Mouse (Mus musculus) T-helper 2 cell (primary cell): Measurements from ENCODE around the gene Rnf26.

Source experiments
- in situ Hi-C: fragments of 300-600 bp; cut with MboI, MseI; formaldehyde crosslinking; loops from one replicate; pipeline ENCODE4 v1.15.1; 2025; ENCODE audit warnings: high pct_unique_total_duplicates

Rnf26 gene

DNA sequence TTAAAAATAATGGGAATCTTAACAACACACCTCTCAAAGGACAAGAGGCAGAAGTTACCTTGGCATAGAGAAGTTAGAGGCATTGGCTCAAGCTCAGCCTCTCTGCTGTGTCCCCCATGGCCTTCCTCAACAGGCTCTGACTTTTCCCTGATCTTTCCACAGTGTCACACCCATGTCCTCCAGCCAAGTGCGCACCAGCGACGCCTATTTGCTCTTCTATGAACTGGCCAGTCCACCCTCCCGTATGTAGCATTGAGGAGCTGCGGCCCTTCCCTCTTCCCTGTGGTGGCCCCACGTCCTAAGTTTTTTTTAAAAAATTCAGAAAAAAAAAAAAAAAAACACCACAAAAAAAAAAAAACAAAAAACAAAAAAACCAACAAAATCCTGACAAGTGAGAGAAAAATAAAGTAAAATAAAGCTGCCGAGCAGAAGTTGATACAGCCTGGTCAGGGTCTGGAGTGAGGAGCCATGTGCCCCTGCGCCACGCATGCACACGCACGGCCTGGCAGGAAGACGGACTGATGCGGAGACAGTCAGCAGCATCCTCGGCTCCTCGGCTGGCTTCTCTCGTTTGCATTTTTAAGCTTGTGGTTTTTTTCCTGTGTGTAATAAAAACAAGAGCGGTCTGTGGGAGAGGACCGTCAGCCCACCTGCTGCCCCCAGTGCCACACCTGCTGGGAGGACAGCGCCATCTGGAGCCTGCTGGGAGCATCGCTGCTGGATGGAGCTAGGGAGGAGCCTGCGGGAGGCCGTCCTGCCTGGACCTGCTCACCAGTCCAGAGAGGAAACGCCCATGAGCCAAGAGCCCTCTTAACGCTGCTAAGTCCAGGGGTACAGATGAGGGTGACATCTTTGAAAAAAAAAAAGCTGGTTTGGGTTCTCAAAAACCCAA is 19.5 kb downstream of the Rnf26 start:
- in situ Hi-C loops: loop anchor here (25.0 kb wide), 1 partner anchor 357 kb away; the partner anchor contains the start of gene Nectin1

DNA sequence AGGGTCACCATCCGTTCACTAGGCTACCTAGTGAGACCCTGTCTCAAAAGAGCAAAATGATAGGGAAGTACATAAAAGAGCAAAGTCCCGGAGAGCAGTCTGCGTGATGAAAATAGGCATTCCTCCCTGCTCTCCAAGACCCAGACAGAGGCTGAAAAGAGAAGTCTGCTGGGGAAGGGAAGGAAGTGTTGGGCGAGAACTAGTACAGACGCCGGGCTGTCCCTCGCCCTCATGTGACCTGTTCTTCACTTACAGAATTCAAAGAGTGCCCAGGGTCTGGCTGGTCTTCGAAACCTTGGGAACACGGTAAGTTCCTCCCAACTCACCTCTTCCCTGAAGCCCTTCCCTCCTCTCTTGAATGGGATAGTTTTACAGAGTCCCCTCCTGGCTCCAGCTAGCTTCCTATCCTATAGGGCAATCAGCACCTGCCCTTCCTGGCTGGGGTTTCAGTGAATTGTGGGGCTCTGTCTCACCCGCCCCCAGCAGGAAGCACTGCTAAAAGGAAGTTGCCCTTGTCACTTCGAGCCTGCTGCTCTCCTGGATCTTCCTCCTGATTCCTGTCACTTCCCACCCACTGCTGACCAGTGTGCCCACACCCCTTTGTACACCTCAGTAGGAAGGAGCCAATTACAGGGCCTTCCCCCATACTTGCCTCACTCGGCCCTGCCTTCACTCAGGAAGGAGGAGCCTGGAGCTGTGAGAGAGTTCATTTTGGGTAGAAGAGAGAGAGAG is 24.3 kb downstream of the Rnf26 start:
- in situ Hi-C loops: loop anchor here (10.0 to 25.0 kb wide), 2 partner anchors 352 to 534 kb away; partner anchors contain the start of gene Nectin1

DNA sequence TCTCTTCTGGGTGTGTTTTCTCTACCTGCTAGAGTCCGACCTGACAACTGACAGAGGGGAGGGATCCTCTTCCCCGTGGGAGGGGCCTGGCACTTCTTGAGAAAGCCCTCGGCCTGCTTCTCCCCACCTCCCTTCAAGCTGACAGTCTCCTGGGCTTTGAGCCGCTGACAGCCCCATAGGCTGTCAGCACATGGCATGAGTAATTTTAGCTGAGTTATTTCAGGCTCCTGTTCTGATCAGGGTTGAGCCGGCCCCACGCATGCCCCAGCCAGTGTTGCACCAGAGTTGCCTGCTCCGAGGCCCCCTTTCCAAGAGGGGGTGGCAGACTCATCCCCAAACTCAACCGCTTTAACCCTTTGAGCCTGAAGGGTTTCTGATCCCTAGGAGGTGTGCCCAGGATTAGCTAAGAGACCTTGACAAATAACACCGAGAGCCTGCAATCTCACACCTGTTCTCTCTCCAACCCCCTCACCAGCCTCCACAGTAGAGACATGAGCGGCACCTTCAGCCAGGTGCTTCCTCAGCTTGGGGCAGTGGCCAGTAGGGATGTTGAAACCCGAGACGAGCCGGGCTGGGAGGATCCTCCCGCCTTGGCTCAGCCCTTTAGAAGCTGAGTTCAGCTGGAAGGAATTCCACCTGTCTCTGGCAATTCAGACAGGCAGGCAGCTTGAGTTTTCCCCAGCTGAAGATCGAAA is 25.4 kb downstream of the Rnf26 start:
- in situ Hi-C loops: loop anchor here (10.0 to 25.0 kb wide), 2 partner anchors 351 to 533 kb away; partner anchors contain the start of gene Nectin1

DNA sequence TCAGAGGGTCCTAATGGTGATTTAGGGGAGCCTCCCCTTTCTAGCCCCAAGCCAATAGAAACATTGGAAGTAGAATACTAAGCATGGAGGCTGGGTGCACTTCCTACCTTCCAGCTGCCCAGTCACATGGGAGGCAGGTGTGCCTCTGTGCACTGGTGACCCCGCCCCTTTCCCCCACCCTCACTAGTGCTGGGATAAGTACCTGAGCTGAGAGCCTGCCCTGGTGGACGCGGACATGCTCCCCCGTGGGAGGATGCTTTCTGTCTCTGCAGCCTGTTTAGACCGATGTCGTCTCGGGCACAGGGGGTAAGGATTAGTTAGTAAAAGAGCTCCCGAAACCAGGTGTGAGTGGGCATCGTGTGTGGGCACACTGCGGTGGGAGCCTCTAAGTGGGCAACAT is 26.4 kb downstream of the Rnf26 start:
- in situ Hi-C loops: loop anchor here (10.0 to 25.0 kb wide), 2 partner anchors 350 to 532 kb away; partner anchors contain the start of gene Nectin1

DNA sequence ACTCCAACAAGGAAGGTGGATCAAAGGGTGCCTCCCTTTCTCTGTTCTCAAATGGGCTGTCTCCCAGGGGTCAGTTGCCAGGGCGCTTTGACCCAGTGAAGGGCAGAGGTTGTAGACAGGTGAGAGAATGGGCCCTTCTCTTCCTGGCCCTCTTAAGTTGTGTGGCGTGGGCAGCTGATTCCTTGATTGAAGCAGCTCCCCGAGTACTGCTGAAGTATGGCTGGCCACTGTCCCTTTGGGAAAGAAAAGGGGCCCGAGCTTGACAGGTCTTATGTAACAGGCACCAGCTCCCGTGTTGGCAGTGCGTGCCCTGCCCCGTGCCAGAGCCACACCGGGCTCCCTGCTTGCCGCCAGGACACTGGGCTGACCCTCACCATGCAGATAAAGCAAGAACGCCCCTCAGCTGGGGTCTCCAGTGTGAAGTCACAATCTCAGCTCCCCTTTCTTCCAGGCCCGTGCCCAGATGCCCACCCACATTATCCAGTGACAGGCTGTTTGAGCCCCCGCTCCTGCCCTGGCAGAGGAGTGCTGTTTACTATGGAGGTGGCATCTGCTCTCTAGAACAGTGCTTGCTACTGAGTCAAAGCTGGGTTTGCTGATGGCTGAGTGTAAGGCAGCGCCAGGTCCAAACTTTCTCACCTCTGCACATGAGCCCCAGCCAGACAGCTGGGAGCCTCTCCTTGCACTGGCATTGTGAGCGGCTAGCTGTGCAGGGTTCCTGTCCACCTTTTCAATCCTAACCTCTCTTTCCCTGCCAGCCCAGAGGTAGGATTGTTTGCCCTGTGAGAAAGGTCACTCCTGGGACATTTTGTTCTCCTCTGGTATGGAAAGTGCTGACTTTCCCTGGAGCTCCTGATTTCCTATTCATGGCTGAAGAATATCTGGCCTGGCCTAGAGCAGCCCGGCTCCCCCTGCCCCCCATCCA is 27.3 kb downstream of the Rnf26 start:
- in situ Hi-C loops: loop anchor here (10.0 to 25.0 kb wide), 2 partner anchors 349 to 531 kb away; partner anchors contain the start of gene Nectin1

DNA sequence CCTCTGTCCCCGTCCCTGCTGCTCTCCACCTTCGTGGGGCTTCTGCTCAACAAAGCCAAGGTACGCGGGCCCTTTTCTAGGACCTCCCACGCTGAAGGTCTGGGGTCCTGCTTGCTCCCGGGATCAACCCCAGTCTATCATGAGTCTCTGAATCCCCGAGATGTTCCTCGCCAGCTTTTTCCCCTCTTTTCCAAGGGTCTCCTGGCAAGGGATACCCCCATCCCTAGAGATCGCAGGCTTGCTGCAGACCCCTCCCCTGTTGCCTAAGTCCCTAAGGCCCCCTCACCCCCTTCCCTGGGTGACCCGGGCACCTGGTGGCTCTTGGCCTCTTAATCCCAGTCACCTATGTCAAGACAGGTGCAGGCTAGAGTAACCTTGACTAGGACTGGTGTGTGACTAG is 28.0 kb downstream of the Rnf26 start:
- in situ Hi-C loops: loop anchor here (10.0 to 25.0 kb wide), 2 partner anchors 348 to 530 kb away; partner anchors contain the start of gene Nectin1

DNA sequence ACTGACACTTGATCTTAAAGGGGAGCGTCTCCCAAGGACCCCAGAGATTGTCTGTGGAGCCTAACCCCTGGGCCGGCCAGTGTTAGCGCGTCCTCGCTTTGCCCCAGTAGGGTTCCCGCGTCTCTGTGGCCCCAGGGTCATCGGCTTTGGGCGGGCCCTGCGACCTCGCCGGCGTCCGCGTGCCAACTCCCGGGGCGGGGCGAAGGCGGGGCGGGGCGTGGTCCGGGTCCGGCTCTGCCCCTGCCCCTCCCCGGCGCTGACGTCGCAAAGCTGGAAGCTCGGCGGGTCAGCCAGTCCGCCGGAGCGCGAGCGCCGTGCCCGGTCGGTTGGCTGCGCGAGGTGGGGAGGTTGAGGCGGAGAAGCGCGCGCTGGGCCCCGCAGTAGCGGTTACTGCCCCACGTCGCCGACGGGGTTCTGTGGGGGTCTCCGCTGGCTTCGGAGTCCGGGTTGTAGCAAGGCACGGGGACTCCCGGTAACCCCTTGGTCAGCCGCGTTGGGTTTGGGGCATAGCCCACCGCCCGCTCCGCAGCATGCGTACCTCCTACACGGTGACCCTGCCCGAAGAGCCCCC is 28.6 kb downstream of the Rnf26 start:
- in situ Hi-C loops: loop anchor here (10.0 to 25.0 kb wide), 2 partner anchors 347 to 530 kb away; partner anchors contain the start of gene Nectin1

DNA sequence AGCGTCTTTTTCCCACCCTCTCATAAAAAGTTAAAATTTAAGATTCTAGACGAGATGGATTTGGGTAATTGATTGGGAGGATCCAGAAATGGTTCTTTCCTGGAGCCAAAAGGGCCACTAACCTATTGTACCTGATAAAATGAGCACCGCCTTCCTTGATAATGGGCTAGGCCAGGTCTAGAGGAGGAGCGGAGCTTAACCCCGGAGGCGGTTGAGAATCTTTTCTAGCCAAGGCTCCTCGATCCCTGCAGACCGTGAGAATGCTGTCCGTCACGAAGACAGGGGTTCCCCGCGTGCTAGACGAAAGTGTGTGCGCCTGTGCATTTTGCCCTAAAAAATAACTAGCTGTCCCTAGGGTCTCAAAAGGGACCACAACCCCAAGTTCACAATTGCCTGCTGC is 29.1 kb downstream of the Rnf26 start:
- in situ Hi-C loops: loop anchor here (10.0 to 25.0 kb wide), 2 partner anchors 347 to 529 kb away; partner anchors contain the start of gene Nectin1

DNA sequence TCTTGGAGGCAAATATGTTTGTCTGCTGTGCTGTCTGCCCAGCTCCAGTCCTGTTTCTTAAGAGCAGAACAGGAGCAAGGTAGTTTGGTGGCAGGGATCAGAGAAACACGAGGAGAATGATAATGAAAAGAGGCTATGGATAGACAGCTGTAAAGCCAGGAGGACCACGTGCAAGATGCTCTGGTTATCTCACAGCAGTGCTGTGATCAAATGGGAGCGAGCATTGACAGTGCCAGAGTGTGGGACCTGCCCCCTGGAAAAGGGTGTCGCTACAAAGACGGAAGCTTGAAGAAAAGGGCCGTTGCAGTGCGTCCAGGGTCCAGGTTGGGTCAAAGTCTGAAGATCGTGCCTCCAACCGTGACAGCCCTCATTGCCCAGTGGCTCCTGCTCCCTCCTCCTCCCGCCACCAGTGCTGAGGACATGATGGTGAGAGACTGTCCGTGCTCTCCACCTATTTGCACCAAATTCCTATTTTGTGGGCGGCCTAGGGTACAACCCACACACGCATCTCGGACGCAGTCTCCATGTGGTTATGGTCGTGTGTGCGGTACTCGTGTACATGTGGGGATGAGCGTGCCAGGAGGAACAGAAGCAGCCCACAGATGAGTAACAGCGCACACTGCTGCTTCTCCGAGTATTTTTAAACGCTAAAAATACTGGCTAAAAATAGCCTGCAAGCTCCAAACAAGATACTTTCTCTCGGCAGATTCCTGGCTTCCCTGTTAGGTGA is 29.8 kb downstream of the Rnf26 start:
- in situ Hi-C loops: loop anchor here (10.0 to 25.0 kb wide), 2 partner anchors 346 to 529 kb away; partner anchors contain the start of gene Nectin1

DNA sequence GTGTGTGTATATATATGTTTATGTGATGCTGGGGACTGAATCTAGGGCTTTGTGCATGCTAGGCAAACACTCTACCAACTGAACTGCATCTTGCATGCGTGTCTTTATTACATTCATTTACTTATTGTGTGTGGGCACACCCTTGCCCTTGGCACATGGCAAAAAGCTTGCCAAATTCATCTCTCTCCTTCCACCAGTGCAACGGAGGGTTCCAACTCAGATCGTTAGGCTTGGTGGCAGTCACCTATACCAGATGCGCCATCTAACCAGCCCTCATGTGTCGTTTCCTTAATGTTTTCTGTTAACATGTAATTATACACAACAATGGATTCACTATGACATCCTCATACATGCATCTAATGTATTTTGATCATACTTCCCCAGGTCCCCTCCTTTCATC is 31.1 kb downstream of the Rnf26 start:
- in situ Hi-C loops: loop anchor here (10.0 to 25.0 kb wide), 2 partner anchors 345 to 527 kb away; partner anchors contain the start of gene Nectin1

DNA sequence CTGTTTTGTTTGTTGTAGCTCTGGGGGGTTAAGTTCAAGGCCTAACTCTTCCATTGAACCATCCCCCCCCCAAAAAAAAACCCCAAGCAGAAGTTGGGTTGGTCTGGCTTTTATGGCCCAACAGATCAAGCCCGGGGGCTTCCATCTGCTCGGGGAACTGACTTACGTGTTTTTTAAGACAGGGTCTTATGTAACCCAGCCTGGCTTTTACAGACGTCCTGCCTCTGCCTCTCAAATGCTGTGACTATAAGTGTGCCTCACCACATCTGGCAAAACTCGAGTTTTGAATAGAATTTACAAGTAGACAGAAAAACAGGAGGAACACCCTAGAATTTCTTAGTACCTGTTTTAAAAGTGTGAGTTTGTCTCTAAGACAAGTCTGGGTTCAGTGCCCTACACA is 31.7 kb downstream of the Rnf26 start:
- in situ Hi-C loops: loop anchor here (10.0 to 25.0 kb wide), 2 partner anchors 344 to 527 kb away; partner anchors contain the start of gene Nectin1

DNA sequence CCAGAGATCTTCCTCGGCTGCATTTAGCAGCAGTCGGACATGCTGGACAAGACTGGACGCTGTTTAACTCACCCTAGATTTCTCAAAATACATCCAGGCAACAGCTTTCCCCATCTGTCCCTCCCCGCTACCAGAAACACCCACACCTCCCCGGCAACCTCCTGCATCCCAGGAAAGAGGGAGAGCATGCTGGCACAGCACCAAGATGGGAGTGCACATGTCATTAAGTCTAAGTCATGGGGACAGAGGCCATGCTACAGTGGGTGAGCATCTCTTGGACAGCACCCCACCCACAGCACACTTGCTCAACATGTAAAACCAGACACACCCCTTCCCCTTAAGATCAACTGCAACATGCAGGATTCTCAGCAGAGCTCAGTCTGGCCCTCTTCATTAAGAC is 32.4 kb downstream of the Rnf26 start:
- in situ Hi-C loops: loop anchor here (10.0 to 25.0 kb wide), 2 partner anchors 344 to 526 kb away; partner anchors contain the start of gene Nectin1

DNA sequence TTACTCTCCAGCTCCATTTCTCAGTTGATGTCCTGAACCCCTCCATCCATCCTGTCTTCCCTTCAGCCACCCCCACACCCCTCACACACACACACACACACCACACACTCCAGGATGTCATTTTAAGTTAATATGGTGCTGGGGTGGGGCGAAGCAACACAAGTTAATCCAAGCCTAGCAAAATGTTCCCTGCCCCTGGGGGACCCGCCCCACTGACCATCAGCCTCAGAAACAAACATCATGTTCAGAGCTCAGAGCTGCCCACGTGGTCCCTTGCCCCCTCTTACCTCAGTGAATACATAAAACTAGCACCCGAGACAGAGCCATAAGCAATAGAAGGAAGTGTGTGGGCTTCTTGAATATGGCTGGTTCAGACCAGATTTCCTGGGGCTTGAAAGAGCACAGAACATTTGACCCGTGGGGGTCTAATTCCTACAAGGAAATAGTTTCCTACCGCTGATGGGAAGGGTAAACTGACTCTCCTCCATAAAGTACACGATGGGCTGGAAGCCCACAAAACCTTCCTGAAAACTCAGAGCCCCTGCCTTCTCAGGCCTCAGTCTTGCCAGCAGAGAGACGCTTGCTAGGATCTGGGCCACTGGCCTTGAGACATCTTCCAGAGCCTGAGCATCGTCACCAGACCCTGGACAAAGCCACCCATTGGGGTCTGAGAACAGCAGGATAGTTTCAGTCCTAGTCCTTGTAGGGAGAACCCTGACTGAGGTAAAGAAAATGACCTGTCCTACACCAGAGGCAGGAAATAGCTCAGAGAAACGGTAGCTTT is 33.1 kb downstream of the Rnf26 start:
- in situ Hi-C loops: loop anchor here (10.0 to 25.0 kb wide), 2 partner anchors 343 to 525 kb away; partner anchors contain the start of gene Nectin1

DNA sequence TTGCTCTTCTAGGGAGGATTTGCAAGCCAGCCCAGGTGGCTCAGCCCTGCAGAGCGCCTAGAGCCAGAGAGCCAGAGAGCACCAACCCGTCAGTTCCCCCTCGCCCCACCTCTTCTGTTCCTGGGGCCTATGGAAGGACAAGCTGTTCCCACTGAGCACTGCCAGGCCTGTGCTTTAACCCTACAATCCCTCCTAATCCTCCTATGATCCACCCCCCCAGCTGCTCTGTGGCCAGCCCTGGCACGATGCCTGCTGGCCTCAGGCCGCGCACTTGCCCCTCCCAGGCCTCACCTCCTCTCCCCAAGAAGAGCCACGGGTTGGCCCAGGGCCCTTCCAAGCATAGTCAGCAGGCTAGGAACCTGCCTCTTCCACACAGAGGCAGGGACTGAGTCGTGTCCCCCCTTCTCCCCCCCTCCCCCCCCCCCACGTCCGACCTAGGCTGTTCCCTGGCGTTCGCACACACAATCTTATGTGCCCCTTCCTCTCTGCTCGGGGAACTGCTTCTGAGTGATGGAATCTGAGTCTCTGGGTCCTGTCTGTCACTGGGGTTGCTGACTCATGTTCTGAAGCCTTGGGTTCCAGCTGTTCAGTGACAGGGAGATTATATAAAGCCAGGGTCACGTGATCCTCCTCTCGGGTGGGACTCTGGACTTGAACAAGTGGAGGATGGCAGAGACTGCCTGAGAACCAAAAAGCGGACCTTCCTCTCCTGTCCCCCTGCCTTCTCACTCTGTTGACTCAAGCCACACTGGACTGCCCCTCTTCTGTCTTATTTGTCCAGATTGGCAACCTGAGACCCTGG is 34.2 kb downstream of the Rnf26 start:
- in situ Hi-C loops: loop anchor here (25.0 kb wide), 1 partner anchor 342 kb away; the partner anchor contains the start of gene Nectin1

DNA sequence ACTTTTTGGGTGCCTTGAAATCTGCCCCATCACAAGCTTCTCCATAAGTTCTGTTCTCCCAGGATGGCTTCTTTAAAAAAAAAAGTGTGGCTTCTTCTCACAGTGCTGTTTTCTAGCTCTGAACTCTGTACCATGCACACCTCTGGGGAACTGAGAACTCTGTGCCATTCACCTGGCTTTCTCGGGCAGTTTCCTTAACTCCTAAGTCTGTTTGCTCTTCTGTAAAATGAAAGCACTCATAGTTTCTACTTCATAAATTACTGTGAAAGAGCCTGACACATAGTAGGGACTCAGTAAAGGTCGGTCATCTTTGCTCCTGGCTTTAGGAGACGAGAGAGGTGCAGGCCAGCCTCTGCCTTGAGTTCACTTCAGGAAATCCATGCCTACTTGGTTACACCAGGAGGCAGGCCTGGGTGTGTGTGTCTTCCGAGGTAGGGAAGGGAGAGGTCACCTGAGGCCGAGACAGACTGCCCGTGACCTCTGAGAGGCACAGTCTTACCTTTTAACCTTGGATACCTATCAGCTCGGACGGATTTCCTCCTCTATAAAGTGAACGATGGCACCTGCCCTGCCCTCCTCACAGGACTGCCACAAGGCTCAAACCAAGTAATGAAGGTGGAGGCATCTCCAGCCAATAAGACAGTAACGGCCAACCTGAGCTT is 35.0 kb downstream of the Rnf26 start:
- in situ Hi-C loops: loop anchor here (25.0 kb wide), 1 partner anchor 341 kb away; the partner anchor contains the start of gene Nectin1

DNA sequence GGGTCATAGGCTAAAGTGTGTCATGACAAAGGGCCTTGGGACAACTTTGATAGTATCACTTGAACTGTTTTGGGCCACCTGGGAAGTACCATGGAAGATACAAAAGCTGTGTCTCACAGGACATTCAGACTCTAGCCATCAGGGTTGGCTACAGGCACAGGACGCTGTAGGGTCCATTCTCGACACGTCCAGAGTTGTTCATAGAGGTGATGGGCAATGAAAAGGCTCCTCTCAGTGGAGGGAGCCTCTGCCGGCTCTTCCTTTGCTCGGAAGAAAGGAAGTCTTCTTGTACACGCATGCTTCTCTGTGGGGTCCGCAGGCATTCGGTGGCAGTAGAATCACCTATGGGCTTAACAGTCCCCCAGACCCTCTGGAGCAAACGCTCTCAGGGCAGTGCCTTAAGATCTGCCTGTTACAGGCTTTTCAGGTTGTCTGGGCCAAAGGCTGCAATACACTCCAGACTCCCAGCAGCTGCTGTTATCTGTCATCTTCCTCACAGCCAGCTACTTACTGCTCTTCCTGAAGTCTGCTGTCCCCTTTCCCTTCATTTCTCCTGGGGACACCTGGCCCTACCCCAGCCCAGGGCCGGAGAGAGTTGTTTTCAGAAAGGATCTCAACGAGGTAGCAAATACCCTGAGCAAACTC is 35.9 kb downstream of the Rnf26 start:
- in situ Hi-C loops: loop anchor here (25.0 kb wide), 1 partner anchor 340 kb away; the partner anchor contains the start of gene Nectin1
